In the genomic region with DNA sequence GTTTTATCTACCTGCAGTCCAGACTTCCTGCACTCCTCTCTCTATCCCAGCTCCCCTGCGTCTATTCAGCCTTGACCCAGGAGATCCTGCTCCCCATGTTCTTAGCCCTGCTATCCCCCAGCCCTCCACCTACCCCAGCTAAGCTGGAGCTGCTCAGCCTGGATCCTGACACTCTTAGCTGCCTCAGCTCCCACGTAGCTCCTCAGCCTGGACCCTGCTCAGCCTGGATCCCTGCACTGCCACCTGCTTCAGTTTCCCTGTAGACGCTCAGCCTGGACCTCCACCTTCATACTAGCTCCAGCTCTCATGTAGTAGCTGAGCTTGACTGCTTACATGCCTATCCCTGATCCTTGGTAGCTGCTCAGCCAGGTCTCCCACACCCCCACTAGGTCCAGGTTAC, we compare ENCODE assay signal across 16 mouse cellular contexts.
DNase-seq lines count a peak whose midpoint lies in the region.
"Had no signal": no experiment of that assay in that cellular context is flagged by ENCODE, and none has a peak within 500 bp of the region (broad histone marks: within the 10 kb centered on the region; RNA-seq: fewer than 3 reads in every experiment).

No protein-coding gene starts in this region.

- intact Hi-C loops in heart, postnatal 10 days (cut with DNase I): no loop called here

- DNase-seq in heart, adult 11 months: peak; percentile 79
- no peak for DNase-seq in heart, postnatal 10 days
- DNase-seq in lung, postnatal 10 days: peak; percentile 0
- no peak for DNase-seq in lung, postnatal 25 days (ENCODE audit: low spot score)
- DNase-seq in urinary bladder, adult 2 months (ENCODE audit: low spot score): peak; percentile 13
- no peak for DNase-seq in urinary bladder, postnatal 14 days (ENCODE audit: low spot score)
- DNase-seq: adrenal gland, adult 2 months; adrenal gland, postnatal 14 days; cerebellum, adult 11 months; cerebellum, adult 2 months; cerebellum, adult 9-11 months; cerebellum, postnatal 25 days; gastrocnemius, adult 2 months; gastrocnemius, postnatal 25 days; heart, postnatal 14 days; heart, postnatal 4 days had no signal

Comparison
In these comparisons a context has a peak if more than half of its experiments do, and no peak if none do; other contexts are left out.
1. DNase-seq: peak in heart, adult 11 months (single experiment), lung, postnatal 10 days (single experiment) and urinary bladder, adult 2 months (single experiment); none in heart, postnatal 10 days (0 of 2), lung, postnatal 25 days (single experiment) and urinary bladder, postnatal 14 days (single experiment).